Mouse (Mus musculus) brain, adult 2 months (tissue): ENCODE measurements at regions not wholly inside any gene's neighbourhood (a gene's known extent, or its start where the extent isn't known, plus 50 kb on each side); places are given as distances from the start of the nearest gene placed in this dataset.

ENCODE experiments used
- DNase-seq: peaks from one replicate; pipeline ENCODE4 v3.0.0; 2011; ENCODE audit warnings: low read depth, low spot score

DNA sequence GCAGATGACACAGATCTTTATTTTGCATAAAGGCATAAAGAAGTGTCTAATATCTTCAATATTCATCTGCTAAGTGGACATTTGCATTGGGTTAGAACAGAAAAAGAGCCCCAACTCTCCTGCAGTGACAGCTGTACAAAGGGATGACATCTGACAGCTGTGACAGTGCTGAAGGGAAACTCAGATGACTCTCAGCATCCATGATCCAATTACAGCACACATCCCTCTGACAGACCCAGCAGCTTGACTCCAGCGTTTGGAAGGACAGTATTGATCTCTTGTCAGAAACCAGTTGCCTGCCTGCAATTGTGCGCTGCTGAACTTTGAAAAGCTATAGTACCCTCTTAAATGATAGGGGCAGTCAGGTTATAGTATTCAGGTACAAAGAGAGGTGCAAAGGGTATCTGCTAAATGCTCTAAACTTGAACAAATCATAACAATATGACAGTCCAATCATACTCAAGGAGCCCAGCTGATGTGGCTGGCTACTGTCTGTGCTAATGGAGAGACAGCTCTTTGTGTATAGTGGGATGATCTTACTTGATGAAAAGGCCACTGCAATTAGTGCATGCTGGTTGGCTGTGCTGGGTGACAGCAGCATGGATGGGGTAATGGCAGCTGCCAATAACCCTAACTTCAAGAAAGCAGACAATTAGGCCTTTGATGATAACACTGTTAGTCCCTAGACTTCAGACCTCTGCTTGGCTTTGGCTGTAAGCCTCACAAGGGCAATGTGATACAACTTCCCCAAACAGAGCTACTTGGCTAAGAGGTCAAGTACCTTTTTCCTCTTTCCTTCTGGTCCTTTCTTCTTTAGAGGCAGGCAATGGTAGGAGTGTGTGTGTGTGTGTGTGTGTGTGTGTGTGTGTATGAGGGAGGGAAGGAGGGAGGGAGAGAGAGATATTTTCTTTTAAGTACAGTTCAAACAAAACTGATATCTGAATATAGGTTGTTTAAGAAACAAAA is 662.9 kb downstream of the Nr4a2 start:
- DNase-seq, result no peak

DNA sequence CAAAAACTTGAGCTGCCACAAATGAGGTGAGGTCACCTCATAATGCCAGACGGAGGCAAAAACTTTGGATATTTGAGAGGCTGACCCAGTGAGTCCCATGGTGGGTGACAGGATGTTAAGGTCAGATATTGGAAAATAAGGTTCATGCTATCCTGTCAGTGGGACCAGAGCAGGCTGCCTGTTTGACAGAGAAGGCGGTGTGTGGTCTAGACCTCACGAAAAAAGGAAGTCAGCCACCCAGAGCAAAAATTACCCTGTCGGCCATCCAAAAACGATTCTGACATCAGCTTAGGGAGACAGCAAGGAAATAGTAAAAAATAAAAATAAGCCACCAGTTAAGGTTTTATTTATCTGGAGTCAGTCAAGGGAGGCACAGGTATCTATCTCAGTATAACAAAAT is 664.4 kb downstream of the Nr4a2 start:
- DNase-seq, result no peak

DNA sequence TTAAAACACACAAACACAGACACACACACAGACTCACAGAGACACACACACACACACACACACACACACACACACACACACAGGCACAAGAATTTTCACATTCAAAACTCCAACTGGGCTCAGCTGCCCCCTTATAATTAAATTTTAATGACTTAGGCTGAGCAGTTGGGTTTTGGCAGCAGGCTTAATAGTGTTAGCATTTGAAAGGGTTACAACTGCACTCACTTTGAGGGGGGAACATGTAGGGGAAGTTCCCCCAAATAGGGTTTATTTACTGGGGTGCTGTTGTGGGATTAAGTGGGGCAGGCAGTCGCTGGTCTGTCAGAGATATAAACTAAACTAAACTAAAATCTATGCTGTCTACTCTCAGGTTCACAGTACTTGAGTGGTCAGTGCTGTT is 666.2 kb downstream of the Nr4a2 start:
- DNase-seq, result no peak

DNA sequence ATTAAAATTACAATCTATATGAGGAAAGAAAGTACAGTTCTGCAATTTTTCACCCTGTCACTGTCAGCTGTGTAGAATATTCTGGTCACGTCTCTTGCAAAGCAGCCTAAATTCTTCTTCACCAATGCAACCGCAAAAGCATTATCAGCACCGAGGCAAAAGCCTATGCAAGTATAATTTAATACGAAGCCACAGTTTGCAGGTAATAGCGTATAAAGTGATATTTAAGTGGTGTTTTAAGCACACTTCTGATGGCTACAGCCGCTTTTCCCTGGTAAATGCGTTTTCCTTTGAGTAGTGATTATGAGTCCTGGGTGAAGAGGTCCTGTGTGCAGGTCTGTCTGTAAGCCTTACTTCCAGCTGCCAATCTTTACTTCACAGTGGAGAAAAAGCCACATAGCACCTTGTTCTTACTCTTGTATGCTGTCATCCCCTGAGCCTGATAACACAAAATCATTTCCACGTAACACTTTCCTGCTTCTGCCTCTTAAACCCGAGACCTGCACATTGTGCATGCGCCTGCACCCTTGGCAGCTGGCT is 667.9 kb downstream of the Nr4a2 start:
- no peak for DNase-seq

DNA sequence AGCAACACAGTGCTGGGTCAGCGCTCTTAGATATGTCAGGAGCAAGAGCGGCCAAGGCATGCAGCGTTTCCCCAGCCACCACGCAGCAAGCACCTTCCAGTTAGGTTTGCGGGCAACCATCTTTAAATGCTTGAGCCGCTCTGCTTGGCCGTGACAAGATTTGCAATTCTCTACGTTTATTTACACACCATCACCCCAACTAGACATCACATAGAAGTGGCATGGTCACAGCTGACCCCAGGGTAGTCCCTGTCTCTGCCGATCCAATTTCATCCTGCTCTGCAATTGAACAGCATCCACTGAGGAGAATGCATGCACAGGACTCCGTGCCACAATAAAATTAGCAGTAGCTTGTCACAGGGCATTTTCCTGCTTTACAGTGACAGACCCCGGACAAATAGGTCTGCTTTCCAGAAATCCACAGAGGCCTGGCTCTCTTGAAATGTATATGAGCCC is 669.2 kb downstream of the Nr4a2 start:
- peak; percentile 13 for DNase-seq

DNA sequence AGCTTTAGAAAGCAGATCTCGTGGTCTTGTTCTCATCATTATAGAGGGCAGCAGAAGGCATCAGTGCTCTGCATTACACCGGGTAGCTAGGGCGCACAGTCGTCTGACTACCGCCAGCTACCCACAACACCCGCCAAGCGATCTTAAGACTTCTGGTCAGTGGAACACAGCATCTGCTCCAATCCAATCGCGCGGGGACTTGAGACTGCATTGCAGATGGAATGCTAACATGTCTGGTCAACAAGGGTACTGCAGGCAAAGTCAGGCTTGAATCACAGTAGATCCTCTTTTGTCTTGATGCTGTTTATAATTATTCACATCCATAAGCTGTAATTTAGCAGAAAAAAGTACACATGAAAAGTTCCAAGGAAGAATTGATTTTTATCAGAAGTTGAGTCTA is 682.9 kb downstream of the Nr4a2 start:
- DNase-seq, result no peak
